Mouse (Mus musculus): ENCODE measurements at regions not wholly inside any gene's neighbourhood (a gene's known extent, or its start where the extent isn't known, plus 50 kb on each side); places are given as distances from the start of the nearest gene placed in this dataset.

- TF ChIP-seq CTCF (conservative IDR thresholded peaks at IDR 0.05; ENCODE audit: low read length): no peak
- TF ChIP-seq POU5F1 (IDR thresholded peaks at IDR 0.05; ENCODE audit: borderline replicate concordance, low read length): no peak
- no peak for TF ChIP-seq NANOG (IDR thresholded peaks at IDR 0.05; ENCODE audit: borderline replicate concordance, low read length)
Observed at GRCm38 (mm10) chr12:15986351-15986750, 169.6 kb upstream of the Trib2 start.
